Mouse (Mus musculus): ENCODE results near the gene Emd. TPM values are rescaled to one million over a fixed set of nuclear protein-coding genes. Genes with fewer than 3 reads are reported as not detected.
"Not testable (repeated sequence)": the region's sequence is repeated elsewhere in the genome, so short reads cannot be mapped to it uniquely, and the experiment has no call there.

The Emd gene
- polyA plus RNA-seq (2012; rRNA removed) = 84.6 and 102 TPM in 2 replicates

- no peak for TF ChIP-seq CTCF (IDR thresholded peaks at IDR 0.05; ENCODE audit: borderline replicate concordance, extremely low read depth, insufficient read depth, insufficient read length)
- TF ChIP-seq POLR2A (IDR thresholded peaks at IDR 0.05; ENCODE audit: borderline replicate concordance, extremely low read depth, insufficient read depth, insufficient read length, poor library complexity, severe bottlenecking) = peak; percentile 39; the same call in 1 of the 2 replicates
- DNase-seq (ENCODE audit: low read depth) = peak; percentile 97
Observed at GRCm38 (mm10) chrX:74254153-74254887, at the start of gene Emd. Gene Emd (plus strand): TSS chrX:74254687.

- TF ChIP-seq CTCF (IDR thresholded peaks at IDR 0.05; ENCODE audit: borderline replicate concordance, extremely low read depth, insufficient read depth, insufficient read length) (no peak), POLR2A (IDR thresholded peaks at IDR 0.05; ENCODE audit: borderline replicate concordance, extremely low read depth, insufficient read depth, insufficient read length, poor library complexity, severe bottlenecking) (no peak)
- no peak for DNase-seq (ENCODE audit: low read depth)
Observed at GRCm38 (mm10) chrX:74218496-74218895, 36.0 kb upstream of the Emd start.

GRCm38 (mm10) chrX:74219449-74219848 lies 35.0 kb upstream of the Emd start:
- TF ChIP-seq CTCF (IDR thresholded peaks at IDR 0.05; ENCODE audit: borderline replicate concordance, extremely low read depth, insufficient read depth, insufficient read length) = no peak
- no peak for TF ChIP-seq POLR2A (IDR thresholded peaks at IDR 0.05; ENCODE audit: borderline replicate concordance, extremely low read depth, insufficient read depth, insufficient read length, poor library complexity, severe bottlenecking)
- no peak for DNase-seq (ENCODE audit: low read depth)

- DNase-seq (ENCODE audit: low read depth) = not testable (repeated sequence)
Observed at GRCm38 (mm10) chrX:74220099-74220498, 34.4 kb upstream of the Emd start.

- TF ChIP-seq POLR2A (IDR thresholded peaks at IDR 0.05; ENCODE audit: borderline replicate concordance, extremely low read depth, insufficient read depth, insufficient read length, poor library complexity, severe bottlenecking) (no peak), CTCF (IDR thresholded peaks at IDR 0.05; ENCODE audit: borderline replicate concordance, extremely low read depth, insufficient read depth, insufficient read length) (no peak)
- no peak for DNase-seq (ENCODE audit: low read depth)
Observed at GRCm38 (mm10) chrX:74230038-74230437, 24.4 kb upstream of the Emd start.

GRCm38 (mm10) chrX:74233196-74233595 lies 21.3 kb upstream of the Emd start:
- no peak for TF ChIP-seq POLR2A (IDR thresholded peaks at IDR 0.05; ENCODE audit: borderline replicate concordance, extremely low read depth, insufficient read depth, insufficient read length, poor library complexity, severe bottlenecking)
- TF ChIP-seq CTCF (IDR thresholded peaks at IDR 0.05; ENCODE audit: borderline replicate concordance, extremely low read depth, insufficient read depth, insufficient read length) = no peak
- DNase-seq (ENCODE audit: low read depth) = no peak

- no peak for TF ChIP-seq POLR2A (IDR thresholded peaks at IDR 0.05; ENCODE audit: borderline replicate concordance, extremely low read depth, insufficient read depth, insufficient read length, poor library complexity, severe bottlenecking)
- no peak for TF ChIP-seq CTCF (IDR thresholded peaks at IDR 0.05; ENCODE audit: borderline replicate concordance, extremely low read depth, insufficient read depth, insufficient read length)
- no peak for DNase-seq (ENCODE audit: low read depth)
Observed at GRCm38 (mm10) chrX:74240332-74240731, 14.2 kb upstream of the Emd start.

GRCm38 (mm10) chrX:74243396-74243795 lies 11.1 kb upstream of the Emd start:
- TF ChIP-seq POLR2A (IDR thresholded peaks at IDR 0.05; ENCODE audit: borderline replicate concordance, extremely low read depth, insufficient read depth, insufficient read length, poor library complexity, severe bottlenecking) = no peak
- TF ChIP-seq CTCF (IDR thresholded peaks at IDR 0.05; ENCODE audit: borderline replicate concordance, extremely low read depth, insufficient read depth, insufficient read length) = no peak
- no peak for DNase-seq (ENCODE audit: low read depth)

GRCm38 (mm10) chrX:74243807-74244206 lies 10.7 kb upstream of the Emd start:
- no peak for DNase-seq (ENCODE audit: low read depth)
- TF ChIP-seq POLR2A (IDR thresholded peaks at IDR 0.05; ENCODE audit: borderline replicate concordance, extremely low read depth, insufficient read depth, insufficient read length, poor library complexity, severe bottlenecking) (no peak), CTCF (IDR thresholded peaks at IDR 0.05; ENCODE audit: borderline replicate concordance, extremely low read depth, insufficient read depth, insufficient read length) (no peak)

GRCm38 (mm10) chrX:74244614-74245083 lies 9.8 kb upstream of the Emd start:
- TF ChIP-seq POLR2A (IDR thresholded peaks at IDR 0.05; ENCODE audit: borderline replicate concordance, extremely low read depth, insufficient read depth, insufficient read length, poor library complexity, severe bottlenecking) (no peak), CTCF (IDR thresholded peaks at IDR 0.05; ENCODE audit: borderline replicate concordance, extremely low read depth, insufficient read depth, insufficient read length) (no peak)
- DNase-seq (ENCODE audit: low read depth) = peak; percentile 93

GRCm38 (mm10) chrX:74245107-74245506 lies 9.4 kb upstream of the Emd start:
- DNase-seq (ENCODE audit: low read depth) = no peak
- TF ChIP-seq POLR2A (IDR thresholded peaks at IDR 0.05; ENCODE audit: borderline replicate concordance, extremely low read depth, insufficient read depth, insufficient read length, poor library complexity, severe bottlenecking) (no peak), CTCF (IDR thresholded peaks at IDR 0.05; ENCODE audit: borderline replicate concordance, extremely low read depth, insufficient read depth, insufficient read length) (no peak)

GRCm38 (mm10) chrX:74245687-74246086 lies 8.8 kb upstream of the Emd start:
- peak; percentile 90 for DNase-seq (ENCODE audit: low read depth)
- TF ChIP-seq CTCF (IDR thresholded peaks at IDR 0.05; ENCODE audit: borderline replicate concordance, extremely low read depth, insufficient read depth, insufficient read length) (no peak), POLR2A (IDR thresholded peaks at IDR 0.05; ENCODE audit: borderline replicate concordance, extremely low read depth, insufficient read depth, insufficient read length, poor library complexity, severe bottlenecking) (0 out of 2 replicates have a peak, but pooled peaks have one; percentile 9)
